Mouse (Mus musculus): ENCODE results near the gene Rpl38.

Rpl38 gene

GRCm38 (mm10) chr11:114644122-114644521, 24.2 kb upstream of the Rpl38 start:
- CTCF ChIA-PET = interaction anchor here (0.6 to 1.1 kb wide), 7 partner anchors 8 to 734 kb away, joined by 3 to 5 read pairs (median 4); no protein-coding TSS in a partner anchor
- POLR2A ChIA-PET = interaction anchor here in 2 of 4 experiments (0.6 to 5.8 kb wide), 6 partner anchors 11 to 68 kb away, joined by 3 to 39 read pairs (median 4); partner anchors contain the start of gene Rpl38 (in 1 of the 2)

- POLR2A ChIA-PET = interaction anchor here in 3 of 4 experiments (0.6 to 9.6 kb wide), 4 partner anchors 17 to 1871 kb away, joined by 4 to 109 read pairs (median 5); partner anchors contain the start of gene Rpl38 (in 2 of the 3)
Measured at GRCm38 (mm10) chr11:114649510-114649909, 18.8 kb upstream of the Rpl38 start.

GRCm38 (mm10) chr11:114652531-114652930, 15.8 kb upstream of the Rpl38 start:
- ChIA-PET POLR2A (interaction anchor here in 3 of 4 experiments (0.5 to 9.6 kb wide), 8 partner anchors 11 to 694 kb away, joined by 3 to 109 read pairs (median 4); partner anchors contain the start of gene Rpl38 (in 3 of the 3)), CTCF (interaction anchor here (0.6 to 1.5 kb wide), 16 partner anchors 8 to 400 kb away, joined by 3 to 16 read pairs (median 5); partner anchors contain the start of gene Rpl38 (in 2 of the 4))

More at GRCm38 (mm10) chr11:114649510-114649909, 18.8 kb upstream of the Rpl38 start:
- CTCF ChIA-PET = interaction anchor here in 2 of 4 experiments (0.6 to 1.8 kb wide), 5 partner anchors 9 to 133 kb away, joined by 3 to 9 read pairs (median 4); partner anchors contain the start of gene Rpl38 (in 1 of the 2)

DNA sequence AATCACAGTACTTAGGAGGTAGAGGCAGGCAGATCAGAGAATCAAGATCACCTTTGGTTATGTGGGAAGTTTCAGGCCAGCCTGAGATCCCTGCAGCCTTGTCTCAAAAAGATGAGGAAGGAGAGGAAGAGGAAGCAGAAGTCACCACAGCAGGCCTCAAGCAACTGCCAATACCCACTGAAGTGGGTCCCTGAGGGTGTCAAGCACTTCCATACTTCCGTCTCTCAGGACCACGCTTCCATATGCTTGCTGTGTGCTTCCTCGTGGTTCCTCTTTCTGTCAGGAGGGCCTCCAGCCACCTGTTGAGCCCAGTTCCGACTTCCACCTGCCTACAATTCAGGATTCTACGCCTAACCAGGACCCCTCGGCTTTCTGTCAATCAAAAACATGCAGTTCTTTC, 14.7 kb upstream of the Rpl38 start:
- POLR2A ChIA-PET = interaction anchor here in 1 of 4 experiments (9.6 kb wide), 1 partner anchor 13 kb away, joined by 109 read pairs; the partner anchor contains the start of gene Rpl38
- CTCF ChIA-PET = interaction anchor here in 2 of 4 experiments (0.6 to 3.1 kb wide), 7 partner anchors 10 to 79 kb away, joined by 3 to 20 read pairs (median 7); partner anchors contain the start of gene Rpl38 (in 1 of the 2)

- CTCF ChIA-PET = interaction anchor here (0.5 to 3.1 kb wide), 17 partner anchors 9 to 401 kb away, joined by 3 to 20 read pairs (median 4); partner anchors contain the start of gene Rpl38 (in 3 of the 4)
- POLR2A ChIA-PET = interaction anchor here in 3 of 4 experiments (0.6 to 9.6 kb wide), 8 partner anchors 11 to 84 kb away, joined by 3 to 109 read pairs (median 3); partner anchors contain the start of gene Rpl38 (in 2 of the 3)
Measured at GRCm38 (mm10) chr11:114654552-114654951, 13.8 kb upstream of the Rpl38 start.

DNA sequence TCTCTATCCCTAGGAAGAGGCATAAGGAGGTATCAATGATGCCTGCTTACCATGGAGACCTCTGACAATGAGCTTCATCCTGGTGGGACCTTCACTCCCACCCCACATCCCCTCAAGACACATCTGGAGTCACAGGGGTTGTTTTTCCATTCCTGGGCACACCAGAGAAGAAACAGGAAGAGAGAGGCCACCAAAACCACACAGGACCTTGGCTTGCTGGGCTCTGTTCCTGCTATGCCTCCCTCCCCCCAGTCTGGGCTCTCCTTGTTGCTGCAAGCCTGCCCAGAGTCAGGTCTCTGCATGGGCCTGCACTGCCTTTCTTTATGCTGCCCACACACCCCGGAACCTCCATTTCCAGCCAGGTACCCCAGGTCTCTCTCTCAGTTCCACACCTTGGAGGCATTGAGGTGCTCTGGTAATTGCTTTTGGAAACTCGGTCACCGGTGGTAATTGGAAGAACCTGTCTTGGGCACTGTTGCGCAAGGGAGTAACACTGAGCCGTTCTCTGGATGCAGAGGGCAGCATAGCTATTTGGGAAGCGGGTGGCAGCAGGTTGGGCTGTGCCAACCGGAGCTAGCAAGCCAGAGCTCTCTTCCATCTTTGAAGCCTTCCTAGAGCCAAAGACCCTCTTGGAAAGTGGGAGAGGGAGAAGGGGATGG, 12.8 kb upstream of the Rpl38 start:
- ChIA-PET CTCF (interaction anchor here (0.6 to 3.1 kb wide), 16 partner anchors 8 to 303 kb away, joined by 3 to 20 read pairs (median 4); partner anchors contain the start of gene Rpl38 (in 3 of the 4)), POLR2A (interaction anchor here in 2 of 4 experiments (0.5 to 9.6 kb wide), 7 partner anchors 8 to 101 kb away, joined by 3 to 109 read pairs (median 4); partner anchors contain the start of gene Rpl38 (in 2 of the 2))

DNA sequence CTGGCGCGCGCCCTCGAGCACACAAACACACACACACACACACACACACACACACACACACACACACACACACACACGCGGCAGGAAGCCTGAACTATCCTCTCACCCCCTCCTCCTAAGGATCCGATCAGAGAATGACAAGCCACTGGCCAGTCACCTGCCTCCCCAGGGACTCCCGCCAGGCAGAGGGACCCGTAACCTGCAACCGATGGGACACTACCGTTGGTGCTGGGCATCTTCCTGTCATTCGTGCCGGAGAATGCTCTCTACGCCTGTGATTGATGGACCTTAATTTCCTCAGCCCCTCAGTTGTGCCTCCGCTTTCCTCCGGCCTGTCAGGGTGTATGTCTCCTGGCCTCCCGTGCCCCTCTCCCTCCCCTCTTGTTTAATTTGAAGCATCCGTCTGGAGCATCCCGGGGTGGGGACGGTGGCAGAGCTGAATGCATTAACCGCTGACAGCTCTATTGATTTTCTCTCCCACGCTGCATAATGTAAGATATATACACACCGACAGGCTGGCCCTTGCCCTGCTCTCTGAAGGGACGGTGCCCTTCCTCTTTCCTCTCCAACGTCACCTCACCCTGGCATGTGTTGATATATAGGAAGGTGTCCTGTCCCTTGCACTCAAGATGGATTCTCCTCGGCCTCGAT, 11.2 kb upstream of the Rpl38 start:
- POLR2A ChIA-PET = interaction anchor here in 1 of 4 experiments (0.6 to 9.6 kb wide), 4 partner anchors 9 to 38 kb away, joined by 3 to 109 read pairs (median 4); partner anchors contain the start of gene Rpl38
- CTCF ChIA-PET = interaction anchor here in 3 of 4 experiments (0.5 to 1.7 kb wide), 4 partner anchors 8 to 66 kb away, joined by 3 to 7 read pairs (median 5); no protein-coding TSS in a partner anchor

DNA sequence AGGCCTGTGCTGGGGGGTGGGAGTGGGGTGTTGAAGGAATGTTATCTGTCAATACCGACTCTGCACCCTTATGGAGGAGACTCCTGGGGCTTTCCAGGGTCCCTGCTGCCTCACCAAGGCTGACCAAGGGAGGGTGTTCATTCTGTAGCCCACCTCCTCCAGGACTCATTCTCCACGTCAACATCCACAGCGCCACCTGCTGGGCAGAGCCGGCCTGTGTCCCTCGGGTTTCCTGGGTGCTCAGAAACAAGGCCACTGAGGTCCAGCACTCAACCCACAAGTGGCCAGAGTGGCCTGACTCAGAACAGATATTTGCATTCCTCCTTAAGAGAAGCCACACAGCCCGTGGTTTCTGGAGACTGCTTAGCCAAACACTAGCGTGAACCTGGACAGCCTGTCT, 10.6 kb upstream of the Rpl38 start:
- ChIA-PET CTCF (interaction anchor here in 1 of 4 experiments (1.1 kb wide), 1 partner anchor 21 kb away, joined by 4 read pairs; no protein-coding TSS in a partner anchor), POLR2A (no interaction called here)

DNA sequence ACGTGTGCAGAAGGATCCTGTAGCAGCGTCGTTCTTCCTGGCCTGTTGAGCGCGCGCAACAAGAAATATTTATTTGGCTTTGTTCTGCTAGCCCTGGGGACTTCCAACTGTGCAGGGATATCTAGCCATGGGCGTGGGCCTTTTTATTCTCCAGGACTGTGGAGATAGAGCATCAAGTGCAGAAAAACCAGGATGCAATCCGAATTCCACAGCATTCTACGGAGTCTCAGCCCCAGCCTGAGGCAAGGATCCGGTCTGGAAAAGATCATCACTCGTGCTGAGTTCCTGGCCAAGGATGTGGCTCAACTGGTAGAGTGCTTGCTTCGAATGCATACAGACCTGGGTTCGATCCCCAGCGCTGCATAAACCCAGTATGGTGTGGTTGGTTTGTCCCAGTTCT, 6.2 kb upstream of the Rpl38 start:
- CTCF ChIA-PET = interaction anchor here in 3 of 4 experiments (0.7 to 2.1 kb wide), 9 partner anchors 8 to 468 kb away, joined by 3 to 11 read pairs (median 4); no protein-coding TSS in a partner anchor
- POLR2A ChIA-PET = interaction anchor here in 2 of 4 experiments (1.3 to 9.0 kb wide), 5 partner anchors 10 to 26 kb away, joined by 4 to 109 read pairs (median 6); no protein-coding TSS in a partner anchor

- POLR2A ChIA-PET = interaction anchor here in 2 of 4 experiments (0.6 to 9.0 kb wide), 10 partner anchors 9 to 182 kb away, joined by 3 to 109 read pairs (median 4); no protein-coding TSS in a partner anchor
Measured at GRCm38 (mm10) chr11:114662746-114663362, 5.5 kb upstream of the Rpl38 start.

GRCm38 (mm10) chr11:114664164-114664563, 4.2 kb upstream of the Rpl38 start:
- ChIA-PET POLR2A (interaction anchor here in 1 of 4 experiments (1.4 to 9.0 kb wide), 4 partner anchors 8 to 22 kb away, joined by 4 to 109 read pairs (median 8); no protein-coding TSS in a partner anchor), CTCF (interaction anchor here in 3 of 4 experiments (0.6 to 2.1 kb wide), 7 partner anchors 10 to 470 kb away, joined by 4 to 15 read pairs (median 6); no protein-coding TSS in a partner anchor)

More at GRCm38 (mm10) chr11:114662746-114663362, 5.5 kb upstream of the Rpl38 start:
- CTCF ChIA-PET = interaction anchor here in 3 of 4 experiments (0.6 to 2.1 kb wide), 12 partner anchors 8 to 595 kb away, joined by 3 to 11 read pairs (median 4); no protein-coding TSS in a partner anchor

DNA sequence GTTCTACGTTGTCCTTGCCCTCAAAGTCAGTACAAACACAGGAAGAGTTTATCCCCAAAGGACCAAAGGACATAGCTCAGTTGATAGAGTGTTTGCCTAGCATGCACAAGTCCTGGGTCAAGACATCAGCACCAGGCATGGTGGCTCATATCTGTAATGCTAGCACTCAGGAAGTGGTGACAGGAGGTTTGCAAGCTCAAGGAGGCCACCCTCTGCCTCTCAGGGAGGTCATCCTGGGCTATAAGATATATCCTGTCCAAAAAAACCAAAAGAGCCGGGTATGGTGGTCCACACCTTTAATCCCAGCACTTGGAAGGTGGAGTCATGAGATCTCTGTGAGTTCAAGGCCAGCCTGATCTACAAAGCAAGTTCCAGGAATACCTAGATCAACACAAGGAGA, 2.9 kb upstream of the Rpl38 start:
- CTCF ChIA-PET = interaction anchor here (0.5 to 1.4 kb wide), 13 partner anchors 9 to 1066 kb away, joined by 3 to 12 read pairs (median 3); no protein-coding TSS in a partner anchor
- POLR2A ChIA-PET = interaction anchor here in 3 of 4 experiments (0.6 to 9.0 kb wide), 11 partner anchors 10 to 1005 kb away, joined by 3 to 109 read pairs (median 3); no protein-coding TSS in a partner anchor

DNA sequence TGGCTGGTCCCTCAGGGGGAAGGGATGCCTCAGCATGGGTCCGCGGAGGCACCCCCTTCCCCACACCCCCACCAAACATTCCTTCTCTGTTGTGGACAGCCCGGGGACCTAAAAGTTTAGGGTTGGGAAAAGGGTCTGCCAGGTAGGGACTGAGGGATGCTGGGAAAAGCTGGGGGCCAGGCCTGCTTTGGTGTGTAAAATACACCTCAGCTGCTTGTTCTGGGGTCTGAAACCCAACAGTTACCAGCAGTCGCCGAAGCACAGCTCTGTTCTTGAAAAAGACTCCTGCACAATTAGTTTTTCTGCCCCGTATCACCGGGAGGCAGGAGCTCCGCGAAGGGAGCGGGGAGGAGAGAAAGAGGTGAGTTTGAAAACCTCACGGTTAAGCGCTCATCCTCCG, 1.5 kb upstream of the Rpl38 start:
- ChIA-PET CTCF (interaction anchor here in 3 of 4 experiments (0.5 to 2.5 kb wide), 14 partner anchors 12 to 240 kb away, joined by 3 to 20 read pairs (median 6); no protein-coding TSS in a partner anchor), POLR2A (interaction anchor here in 3 of 4 experiments (0.6 to 10.4 kb wide), 26 partner anchors 8 to 383 kb away, joined by 3 to 215 read pairs (median 4); no protein-coding TSS in a partner anchor)

GRCm38 (mm10) chr11:114667236-114667931, 940 bp upstream of the Rpl38 start:
- CTCF ChIA-PET = interaction anchor here (0.5 to 2.5 kb wide), 45 partner anchors 12 to 1925 kb away, joined by 3 to 20 read pairs (median 4); partner anchors contain the start of genes Btbd17 (in 1 of the 4), Cdc42ep4 (in 1 of the 4) and Dnaic2 (in 1 of the 4)
- POLR2A ChIA-PET = interaction anchor here (0.5 to 10.4 kb wide), 49 partner anchors 8 to 1270 kb away, joined by 3 to 215 read pairs (median 4); partner anchors contain the start of genes Cpsf4l (in 1 of the 4) and Dnaic2 (in 1 of the 4)

GRCm38 (mm10) chr11:114667932-114668285, 415 bp upstream of the Rpl38 start:
- CTCF ChIA-PET = interaction anchor here (0.5 to 2.5 kb wide), 45 partner anchors 9 to 1417 kb away, joined by 3 to 20 read pairs (median 4); partner anchors contain the start of genes Btbd17 (in 1 of the 4), Cdc42ep4 (in 1 of the 4) and Dnaic2 (in 1 of the 4)
- POLR2A ChIA-PET = interaction anchor here (0.5 to 10.4 kb wide), 65 partner anchors 9 to 1357 kb away, joined by 3 to 215 read pairs (median 4); partner anchors contain the start of genes Cpsf4l (in 1 of the 4) and Dnaic2 (in 1 of the 4)
